Mouse (Mus musculus): ENCODE results near the gene Fabp3. TPM values are rescaled to one million over a fixed set of nuclear protein-coding genes. Genes with fewer than 3 reads are reported as not detected.
A peak's percentile ranks its signal among the peaks of the same experiment; 100 is the strongest.

The Fabp3 gene
- polyA plus RNA-seq, 1 experiment, result not detected

- TF ChIP-seq TAL1 (IDR thresholded peaks at IDR 0.05; ENCODE audit: low read length), result no peak
- no peak for TF ChIP-seq GATA1 (IDR thresholded peaks at IDR 0.05; ENCODE audit: low read length)
- Histone ChIP-seq H3K36me3 (ENCODE audit: control insufficient read depth) (no peaks in the 10 kb centered on the region; the same call in 1 of the 2 replicates), H3K9me3 (ENCODE audit: control insufficient read depth, low read length) (no peaks in the 10 kb centered on the region), H3K27me3 (ENCODE audit: control insufficient read depth) (peaks cover 5% of the 10 kb centered on the region), H3K4me3 (replicated peaks) (no peak overlapping the region), H3K4me1 (ENCODE audit: control insufficient read depth) (peaks cover 79% of the 10 kb centered on the region)
Measured at GRCm38 (mm10) chr4:130298877-130299628, 9.3 kb upstream of the Fabp3 start.

GRCm38 (mm10) chr4:130299629-130300018 is 8.8 kb upstream of the Fabp3 start:
- H3K36me3 ChIP-seq (ENCODE audit: control insufficient read depth), result no peaks in the 10 kb centered on the region
- H3K4me1 ChIP-seq (ENCODE audit: control insufficient read depth), result peaks cover 74% of the 10 kb centered on the region
- H3K4me3 ChIP-seq (replicated peaks), result no peak overlapping the region
- no peaks in the 10 kb centered on the region for H3K9me3 ChIP-seq (ENCODE audit: control insufficient read depth, low read length)
- TF ChIP-seq GATA1 (IDR thresholded peaks at IDR 0.05; ENCODE audit: low read length) (no peak), TAL1 (IDR thresholded peaks at IDR 0.05; ENCODE audit: low read length) (no peak)
- peaks cover 8% of the 10 kb centered on the region for H3K27me3 ChIP-seq (ENCODE audit: control insufficient read depth)

GRCm38 (mm10) chr4:130302285-130302870 is 6.0 kb upstream of the Fabp3 start:
- no peak overlapping the region for H3K4me3 ChIP-seq (replicated peaks)
- no peaks in the 10 kb centered on the region; the same call in 1 of the 2 replicates for H3K9me3 ChIP-seq (ENCODE audit: control insufficient read depth, low read length)
- no peaks in the 10 kb centered on the region for H3K36me3 ChIP-seq (ENCODE audit: control insufficient read depth)
- no peak for TF ChIP-seq GATA1 (IDR thresholded peaks at IDR 0.05; ENCODE audit: low read length)
- TF ChIP-seq TAL1 (IDR thresholded peaks at IDR 0.05; ENCODE audit: low read length), result no peak
- H3K4me1 ChIP-seq (ENCODE audit: control insufficient read depth), result peaks cover 46% of the 10 kb centered on the region
- H3K27me3 ChIP-seq (ENCODE audit: control insufficient read depth), result peaks cover 36% of the 10 kb centered on the region

- no peak overlapping the region for H3K4me3 ChIP-seq (replicated peaks)
- H3K9me3 ChIP-seq (ENCODE audit: control insufficient read depth, low read length), result peaks cover 11% of the 10 kb centered on the region
- H3K4me1 ChIP-seq (ENCODE audit: control insufficient read depth), result peaks cover 37% of the 10 kb centered on the region
- peaks cover 59% of the 10 kb centered on the region for H3K27me3 ChIP-seq (ENCODE audit: control insufficient read depth)
- H3K36me3 ChIP-seq (ENCODE audit: control insufficient read depth), result no peaks in the 10 kb centered on the region
- TF ChIP-seq TAL1 (IDR thresholded peaks at IDR 0.05; ENCODE audit: low read length) (no peak), GATA1 (IDR thresholded peaks at IDR 0.05; ENCODE audit: low read length) (no peak)
Measured at GRCm38 (mm10) chr4:130304746-130305145, 3.6 kb upstream of the Fabp3 start.

- Histone ChIP-seq H3K27me3 (ENCODE audit: control insufficient read depth) (peaks cover 82% of the 10 kb centered on the region), H3K4me3 (replicated peaks) (no peak overlapping the region), H3K9me3 (ENCODE audit: control insufficient read depth, low read length) (peaks cover 11% of the 10 kb centered on the region), H3K4me1 (ENCODE audit: control insufficient read depth) (peaks cover 24% of the 10 kb centered on the region), H3K36me3 (ENCODE audit: control insufficient read depth) (no peaks in the 10 kb centered on the region)
- TF ChIP-seq TAL1 (IDR thresholded peaks at IDR 0.05; ENCODE audit: low read length), result no peak
- no peak for TF ChIP-seq GATA1 (IDR thresholded peaks at IDR 0.05; ENCODE audit: low read length)
Measured at GRCm38 (mm10) chr4:130306796-130307630, 1.4 kb upstream of the Fabp3 start.

- Histone ChIP-seq H3K4me3 (replicated peaks) (peak overlapping the region; percentile 38), H3K36me3 (ENCODE audit: control insufficient read depth) (no peaks in the 10 kb centered on the region), H3K27me3 (ENCODE audit: control insufficient read depth) (peaks cover 83% of the 10 kb centered on the region), H3K9me3 (ENCODE audit: control insufficient read depth, low read length) (peaks cover 11% of the 10 kb centered on the region), H3K4me1 (ENCODE audit: control insufficient read depth) (peaks cover 15% of the 10 kb centered on the region)
- TF ChIP-seq GATA1 (IDR thresholded peaks at IDR 0.05; ENCODE audit: low read length), result no peak
Measured at GRCm38 (mm10) chr4:130307851-130308230, 554 bp upstream of the Fabp3 start.

GRCm38 (mm10) chr4:130309254-130309653 is 859 bp downstream of the Fabp3 start:
- H3K27me3 ChIP-seq (ENCODE audit: control insufficient read depth), result peaks cover 77% of the 10 kb centered on the region
- H3K36me3 ChIP-seq (ENCODE audit: control insufficient read depth), result peaks cover 7% of the 10 kb centered on the region
- no peak overlapping the region for H3K4me3 ChIP-seq (replicated peaks)
- peaks cover 14% of the 10 kb centered on the region for H3K4me1 ChIP-seq (ENCODE audit: control insufficient read depth)
- no peak for TF ChIP-seq TAL1 (IDR thresholded peaks at IDR 0.05; ENCODE audit: low read length)
- TF ChIP-seq GATA1 (IDR thresholded peaks at IDR 0.05; ENCODE audit: low read length), result no peak
- peaks cover 11% of the 10 kb centered on the region for H3K9me3 ChIP-seq (ENCODE audit: control insufficient read depth, low read length)

GRCm38 (mm10) chr4:130312526-130312925 is 4.1 kb downstream of the Fabp3 start:
- H3K4me1 ChIP-seq (ENCODE audit: control insufficient read depth), result peaks cover 13% of the 10 kb centered on the region
- TF ChIP-seq TAL1 (IDR thresholded peaks at IDR 0.05; ENCODE audit: low read length) (no peak), GATA1 (IDR thresholded peaks at IDR 0.05; ENCODE audit: low read length) (no peak)
- no peak overlapping the region for H3K4me3 ChIP-seq (replicated peaks)
- peaks cover 35% of the 10 kb centered on the region for H3K36me3 ChIP-seq (ENCODE audit: control insufficient read depth)
- peaks cover 11% of the 10 kb centered on the region for H3K9me3 ChIP-seq (ENCODE audit: control insufficient read depth, low read length)
- peaks cover 45% of the 10 kb centered on the region for H3K27me3 ChIP-seq (ENCODE audit: control insufficient read depth)

- H3K9me3 ChIP-seq (ENCODE audit: control insufficient read depth, low read length), result peaks cover 7% of the 10 kb centered on the region
- peaks cover 46% of the 10 kb centered on the region for H3K36me3 ChIP-seq (ENCODE audit: control insufficient read depth)
- peaks cover 4% of the 10 kb centered on the region for H3K4me1 ChIP-seq (ENCODE audit: control insufficient read depth)
- TF ChIP-seq TAL1 (IDR thresholded peaks at IDR 0.05; ENCODE audit: low read length) (no peak), GATA1 (IDR thresholded peaks at IDR 0.05; ENCODE audit: low read length) (no peak)
- no peak overlapping the region for H3K4me3 ChIP-seq (replicated peaks)
- peaks cover 35% of the 10 kb centered on the region for H3K27me3 ChIP-seq (ENCODE audit: control insufficient read depth)
Measured at GRCm38 (mm10) chr4:130313552-130313951, 5.2 kb downstream of the Fabp3 start.
